Mouse (Mus musculus): ENCODE data around the gene Gm21992. TPM values are rescaled to one million over a fixed set of nuclear protein-coding genes. Genes with fewer than 3 reads are reported as not detected.
A peak's percentile ranks its signal among the peaks of the same experiment; 100 is the strongest.

The Gm21992 gene
- total RNA-seq, 2 experiments from 2014 or later: 26.6 to 27.2 TPM

GRCm38 (mm10) chr19:4739762-4740161, 71.7 kb downstream of the Gm21992 start:
- DNase-seq (ENCODE audit: low spot score in 2 of 2): no peak
- H3K27ac ChIP-seq: no peak overlapping the region
- H3K4me3 ChIP-seq: no peak overlapping the region
- TF ChIP-seq CTCF (conservative IDR thresholded peaks at IDR 0.05): no peak

DNA sequence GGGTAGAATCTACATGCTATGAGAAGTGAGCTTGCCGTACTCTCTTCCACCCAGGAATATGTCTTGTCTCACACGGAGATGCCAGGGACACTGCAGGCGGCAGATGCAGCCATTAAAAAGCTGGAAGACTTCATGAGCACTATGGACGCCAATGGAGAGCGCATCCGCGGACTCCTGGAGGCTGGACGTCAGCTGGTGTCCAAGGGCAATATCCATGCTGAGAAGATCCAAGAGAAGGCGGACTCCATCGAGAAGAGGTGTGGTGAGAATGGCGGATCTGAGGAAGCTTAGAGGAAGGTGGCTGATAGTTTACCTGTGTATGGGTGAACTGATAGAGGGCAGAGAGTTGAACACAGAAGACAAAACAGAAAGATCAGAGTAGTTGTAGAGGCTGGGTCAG, 72.4 kb downstream of the Gm21992 start:
- Histone ChIP-seq H3K4me3 (no peak overlapping the region), H3K27ac (no peak overlapping the region)
- no peak for DNase-seq (ENCODE audit: low spot score in 2 of 2)
- no peak for TF ChIP-seq CTCF (conservative IDR thresholded peaks at IDR 0.05)

DNA sequence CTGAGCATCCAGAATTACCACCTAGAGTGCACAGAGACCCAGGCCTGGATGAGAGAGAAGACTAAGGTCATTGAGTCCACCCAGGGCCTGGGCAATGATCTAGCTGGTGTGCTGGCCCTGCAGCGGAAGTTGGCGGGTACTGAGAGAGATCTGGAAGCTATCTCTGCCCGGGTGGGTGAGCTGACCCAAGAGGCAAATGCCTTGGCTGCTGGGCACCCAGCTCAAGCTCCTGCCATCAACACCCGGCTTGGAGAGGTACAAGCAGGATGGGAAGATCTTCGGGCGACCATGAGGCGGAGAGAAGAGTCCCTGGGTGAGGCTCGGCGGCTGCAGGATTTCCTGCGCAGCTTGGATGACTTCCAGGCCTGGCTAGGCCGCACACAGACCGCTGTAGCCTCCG, 73.5 kb downstream of the Gm21992 start:
- no peak for DNase-seq (ENCODE audit: low spot score in 2 of 2)
- TF ChIP-seq CTCF (conservative IDR thresholded peaks at IDR 0.05): no peak
- no peak overlapping the region for H3K4me3 ChIP-seq
- no peak overlapping the region for H3K27ac ChIP-seq

DNA sequence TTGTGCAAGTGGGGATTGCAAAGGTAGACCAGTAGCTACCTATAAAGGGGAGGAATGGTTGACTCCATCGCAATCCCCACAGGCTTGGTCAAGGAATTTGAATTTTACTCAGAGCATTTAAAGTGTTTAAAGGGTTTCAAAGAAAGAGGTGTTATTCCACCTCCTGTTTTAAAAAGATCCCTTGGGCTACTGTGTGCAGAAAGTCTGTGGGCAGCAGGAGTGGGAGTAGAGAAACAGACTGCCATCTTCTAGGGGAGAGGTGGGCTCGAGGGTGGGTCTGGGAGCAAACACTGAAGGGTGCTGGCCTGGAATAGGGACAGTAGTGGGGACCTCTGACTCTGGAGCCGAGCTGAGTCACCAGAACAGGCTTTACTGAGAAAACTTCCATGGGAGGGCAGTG, 78.4 kb downstream of the Gm21992 start:
- no peak for DNase-seq (ENCODE audit: low spot score in 2 of 2)
- no peak for TF ChIP-seq CTCF (conservative IDR thresholded peaks at IDR 0.05)
- H3K27ac ChIP-seq: peak overlapping the region; percentile 39; the same call in 1 of the 2 replicates
- no peak overlapping the region for H3K4me3 ChIP-seq

- no peak for DNase-seq (ENCODE audit: low spot score in 2 of 2)
- TF ChIP-seq CTCF (conservative IDR thresholded peaks at IDR 0.05): no peak
- H3K4me3 ChIP-seq: no peak overlapping the region
- no peak overlapping the region for H3K27ac ChIP-seq
Measured at GRCm38 (mm10) chr19:4729186-4729585, 82.2 kb downstream of the Gm21992 start.

DNA sequence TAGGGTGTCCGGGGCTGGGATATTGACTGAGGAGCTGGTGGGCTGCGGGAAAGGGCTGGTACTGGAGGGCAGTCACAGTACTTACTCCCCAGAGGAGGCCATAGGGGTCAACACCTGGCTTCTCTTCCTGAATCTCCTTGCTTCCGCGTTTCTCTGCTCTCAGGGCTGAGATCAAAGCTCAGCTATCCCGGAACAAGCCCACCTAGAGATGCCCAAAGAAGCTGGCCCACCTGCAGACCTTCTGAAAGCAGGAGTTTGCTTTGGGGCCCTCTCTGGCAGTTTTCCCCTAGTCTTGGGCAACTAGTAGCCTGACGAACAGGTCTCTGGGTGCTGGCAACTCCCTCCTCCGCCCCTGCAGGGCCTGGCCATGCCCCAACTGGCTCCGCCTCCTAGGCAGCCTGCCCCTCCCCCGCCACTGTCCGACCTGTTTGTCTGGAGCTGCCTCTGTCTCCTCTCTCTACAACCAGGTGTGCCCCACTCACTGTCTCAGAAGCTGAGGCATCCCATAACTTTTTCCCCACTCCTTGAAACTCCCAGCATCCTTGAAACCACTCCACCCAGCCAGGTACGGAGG, 90.7 kb downstream of the Gm21992 start:
- TF ChIP-seq CTCF (conservative IDR thresholded peaks at IDR 0.05): no peak
- no peak overlapping the region for H3K4me3 ChIP-seq
- DNase-seq (ENCODE audit: low spot score in 2 of 2): no peak
- 0 out of 2 replicates have a peak overlapping the region, but pooled peaks have one; percentile 33 for H3K27ac ChIP-seq

- peak overlapping the region; percentile 61; the same call in 1 of the 2 replicates for H3K27ac ChIP-seq
- no peak overlapping the region for H3K4me3 ChIP-seq
- DNase-seq (ENCODE audit: low spot score in 2 of 2): no peak
- TF ChIP-seq CTCF (conservative IDR thresholded peaks at IDR 0.05): no peak
Measured at GRCm38 (mm10) chr19:4720112-4720511, 91.3 kb downstream of the Gm21992 start.

DNA sequence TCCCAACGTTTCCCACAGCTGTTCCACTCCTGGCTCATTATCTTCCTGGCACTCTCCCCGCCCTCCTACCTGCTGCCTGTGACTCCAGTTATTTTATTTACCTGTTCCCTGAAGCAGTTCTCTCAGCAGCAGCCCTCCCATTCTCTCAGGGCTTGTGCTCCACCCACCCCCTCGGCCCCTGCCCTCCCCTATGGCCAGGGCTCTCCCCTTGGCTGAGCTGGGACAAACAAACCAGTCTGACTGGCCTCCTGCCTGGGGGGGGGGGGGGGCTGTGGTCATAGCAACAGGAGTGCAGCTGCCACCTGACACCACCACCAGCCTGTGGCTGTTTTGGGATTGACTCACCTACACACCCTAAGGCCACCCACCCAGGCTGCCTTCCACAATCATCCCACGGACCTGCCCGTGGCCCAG, 92.1 kb downstream of the Gm21992 start:
- no peak for DNase-seq (ENCODE audit: low spot score in 2 of 2)
- H3K4me3 ChIP-seq: no peak overlapping the region
- H3K27ac ChIP-seq: peak overlapping the region; percentile 61; the same call in 1 of the 2 replicates
- no peak for TF ChIP-seq CTCF (conservative IDR thresholded peaks at IDR 0.05)

DNA sequence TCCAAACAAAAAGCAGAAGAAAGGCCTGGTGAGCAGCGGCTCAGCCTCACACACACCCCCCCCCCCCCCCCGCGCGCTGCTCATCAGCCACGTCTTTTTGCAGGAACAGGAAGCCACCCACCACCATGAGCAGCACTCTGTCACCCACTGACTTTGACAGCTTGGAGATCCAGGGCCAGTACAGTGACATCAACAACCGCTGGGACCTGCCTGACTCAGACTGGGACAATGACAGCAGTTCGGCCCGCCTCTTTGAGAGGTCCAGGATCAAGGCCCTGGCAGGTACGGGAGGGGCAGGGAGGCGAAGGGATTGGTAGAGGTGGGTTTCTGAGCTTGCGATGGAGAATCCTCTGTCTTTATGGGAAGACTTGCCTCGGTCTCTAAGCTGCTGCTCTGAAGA, 92.7 kb downstream of the Gm21992 start:
- peak overlapping the region; percentile 3; the same call in 1 of the 2 replicates for H3K4me3 ChIP-seq
- no peak for TF ChIP-seq CTCF (conservative IDR thresholded peaks at IDR 0.05)
- peak overlapping the region; percentile 61 for H3K27ac ChIP-seq
- DNase-seq (ENCODE audit: low spot score in 2 of 2): no peak

- no peak overlapping the region for H3K4me3 ChIP-seq
- no peak for TF ChIP-seq CTCF (conservative IDR thresholded peaks at IDR 0.05)
- peak in 1 of 2 experiments; percentile 6 for DNase-seq (ENCODE audit: low spot score in 2 of 2)
- no peak overlapping the region for H3K27ac ChIP-seq
Measured at GRCm38 (mm10) chr19:4717281-4717680, 94.1 kb downstream of the Gm21992 start.

DNA sequence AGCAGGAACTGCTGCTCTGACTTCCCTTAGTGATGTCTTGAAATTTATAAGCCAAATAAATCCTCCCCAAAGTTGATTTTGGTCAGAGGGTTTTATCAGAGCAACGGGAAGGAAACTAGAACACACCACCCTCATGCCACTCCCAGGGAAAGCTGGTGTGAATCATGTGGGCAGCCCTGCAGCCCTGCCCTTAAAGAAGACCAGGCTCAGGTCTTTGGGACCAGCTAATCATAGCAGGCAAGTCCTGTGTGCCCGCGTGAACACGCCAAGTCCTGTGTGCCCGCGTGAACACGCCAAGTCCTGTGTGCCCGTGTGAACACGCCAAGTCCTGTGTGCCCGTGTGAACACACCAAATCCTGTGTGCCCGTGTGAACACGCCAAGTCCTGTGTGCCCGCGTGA, 94.7 kb downstream of the Gm21992 start:
- no peak for DNase-seq (ENCODE audit: low spot score in 2 of 2)
- TF ChIP-seq CTCF (conservative IDR thresholded peaks at IDR 0.05): no peak
- no peak overlapping the region for H3K27ac ChIP-seq
- H3K4me3 ChIP-seq: no peak overlapping the region

DNA sequence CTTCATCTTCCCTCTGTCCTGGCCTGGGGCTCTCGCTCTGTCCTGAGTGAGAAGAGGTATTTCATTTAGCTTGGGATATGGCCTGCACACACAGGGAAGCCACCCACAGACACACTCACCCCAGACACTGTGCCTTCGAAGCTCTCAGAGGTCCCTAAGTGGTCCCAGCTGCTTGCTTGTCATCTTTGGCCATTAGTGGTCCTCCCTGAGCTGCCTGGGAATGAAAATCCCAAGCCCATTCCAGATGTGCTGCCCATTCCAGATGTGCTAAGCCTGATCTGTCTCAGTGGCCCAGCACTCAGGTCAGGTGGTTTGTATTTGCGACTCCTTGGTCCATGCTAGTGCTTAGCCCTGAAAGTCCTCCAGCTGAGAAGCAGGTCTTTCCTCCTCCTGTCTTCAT, 97.5 kb downstream of the Gm21992 start:
- H3K4me3 ChIP-seq: peak overlapping the region; percentile 75
- DNase-seq (ENCODE audit: low spot score in 2 of 2): no peak
- peak overlapping the region; percentile 99 for H3K27ac ChIP-seq
- no peak for TF ChIP-seq CTCF (conservative IDR thresholded peaks at IDR 0.05)

- Histone ChIP-seq H3K4me3 (peak overlapping the region; percentile 75), H3K27ac (peak overlapping the region; percentile 99)
- TF ChIP-seq CTCF (conservative IDR thresholded peaks at IDR 0.05): no peak
- no peak for DNase-seq (ENCODE audit: low spot score in 2 of 2)
Measured at GRCm38 (mm10) chr19:4712781-4713526, 98.5 kb downstream of the Gm21992 start.
